In genomic region chr9:8002806-8003205, GRCm38 (mm10) we compare ENCODE assay signal across 8 mouse cellular contexts. TPM values are rescaled to one million over a fixed set of nuclear protein-coding genes. Genes with fewer than 3 reads are reported as not detected.
DNase-seq lines count a peak whose midpoint lies in the region; ATAC-seq and TF ChIP-seq lines count a peak whose summit lies in the region.

No protein-coding gene starts in this region.

- H3K9me3 ChIP-seq in embryonic facial prominence, embryonic 10.5 days: no peaks in the 10 kb centered on the region
- no peaks in the 10 kb centered on the region for H3K9me3 ChIP-seq in midbrain, embryonic 16.5 days (replicated peaks; ENCODE audit: control insufficient read depth, low read length, poor library complexity, severe bottlenecking)

- H3K4me1 ChIP-seq in kidney, adult 2 months (ENCODE audit: control insufficient read depth, insufficient read depth, low read length): peaks cover 3% of the 10 kb centered on the region; the same call in 1 of the 2 replicates
- H3K4me1 ChIP-seq in embryonic facial prominence, embryonic 10.5 days: peaks cover 30% of the 10 kb centered on the region
- H3K4me1 ChIP-seq in midbrain, embryonic 16.5 days (ENCODE audit: control insufficient read depth, insufficient read depth, low read length): peaks cover 10% of the 10 kb centered on the region

- H3K27me3 ChIP-seq in kidney, adult 2 months (replicated peaks; ENCODE audit: control insufficient read depth, insufficient read depth, low read length): no peaks in the 10 kb centered on the region
- no peaks in the 10 kb centered on the region for H3K27me3 ChIP-seq in embryonic facial prominence, embryonic 10.5 days (replicated peaks; ENCODE audit: low read depth, poor library complexity, severe bottlenecking)
- H3K27me3 ChIP-seq in midbrain, embryonic 16.5 days (ENCODE audit: control insufficient read depth, insufficient read depth, low read depth, low read length): no peaks in the 10 kb centered on the region

- no peak for ATAC-seq in midbrain, embryonic 16.5 days
- ATAC-seq in granulocyte monocyte progenitor cell, adult 5-6 weeks (replicated peaks; ENCODE audit: poor library complexity, severe bottlenecking): no peak

- TF ChIP-seq POLR2A in kidney, adult 2 months (IDR thresholded peaks at IDR 0.05; ENCODE audit: low read depth, low read length): no peak

- H3K4me2 ChIP-seq in midbrain, embryonic 16.5 days (ENCODE audit: low read length): peak overlapping the region; percentile 95

- peaks cover 8% of the 10 kb centered on the region for H3K36me3 ChIP-seq in kidney, adult 2 months (ENCODE audit: control insufficient read depth, insufficient read depth, low read length)
- H3K36me3 ChIP-seq in embryonic facial prominence, embryonic 10.5 days (replicated peaks): peaks cover 38% of the 10 kb centered on the region
- no peaks in the 10 kb centered on the region for H3K36me3 ChIP-seq in midbrain, embryonic 16.5 days (ENCODE audit: control insufficient read depth, insufficient read depth, low read length)

- peak overlapping the region; percentile 45 for H3K27ac ChIP-seq in kidney, adult 2 months (ENCODE audit: insufficient read depth, low read depth, low read length)
- peak overlapping the region; percentile 97 for H3K27ac ChIP-seq in embryonic facial prominence, embryonic 10.5 days (replicated peaks)
- no peak overlapping the region for H3K27ac ChIP-seq in midbrain, embryonic 16.5 days (ENCODE audit: low read length)

- no peak for DNase-seq in kidney, adult 2 months
- no peak for DNase-seq in kidney, adult 11 months
- DNase-seq in embryonic facial prominence, embryonic 10.5 days (ENCODE audit: low spot score): peak; percentile 38
- DNase-seq in induced T-regulatory cell, adult 2 months (ENCODE audit: low read depth): peak; percentile 17
- DNase-seq in urinary bladder, postnatal 25 days (ENCODE audit: low spot score): no peak
- no peak for DNase-seq in MN1 (ENCODE audit: low spot score)

- no peak for TF ChIP-seq CTCF in kidney, adult 2 months (conservative IDR thresholded peaks at IDR 0.05; ENCODE audit: insufficient read depth, insufficient read length, low read depth, low read length)

- H3K4me3 ChIP-seq in kidney, adult 2 months (ENCODE audit: insufficient read depth, low read depth, low read length): peak overlapping the region; percentile 83
- H3K4me3 ChIP-seq in embryonic facial prominence, embryonic 10.5 days: peak overlapping the region; percentile 95
- H3K4me3 ChIP-seq in midbrain, embryonic 16.5 days (ENCODE audit: low read depth, low read length): peak overlapping the region; percentile 72

- WGBS in kidney, adult 2 months: 5% methylated on average over 12 of the region's 12 CpGs
- 3% methylated on average over 12 of the region's 12 CpGs for WGBS in embryonic facial prominence, embryonic 10.5 days
- WGBS in midbrain, embryonic 16.5 days: 2% methylated on average over 12 of the region's 12 CpGs

- peak overlapping the region; percentile 23; the same call in 1 of the 2 replicates for H3K9ac ChIP-seq in midbrain, embryonic 16.5 days (ENCODE audit: low read depth, low read length)

RNA-seq across cellular contexts. Expression of gene Yap1, which starts 1.6 kb away (rescaled TPM):
- polyA plus RNA-seq in kidney, adult 2 months (2012; rRNA removed): 39.0 and 40.9 TPM in 2 replicates
- polyA plus RNA-seq in embryonic facial prominence, embryonic 10.5 days (2016; fragmentation: Nextera tagmentation; extraction: Ambion mirVana): 40.6 and 42.9 TPM in 2 replicates
- polyA plus RNA-seq in midbrain, embryonic 16.5 days (2015; fragmentation: Nextera tagmentation; extraction: Ambion mirVana): 5.3 and 5.4 TPM in 2 replicates
- not detected in 2 replicates for total RNA-seq in granulocyte monocyte progenitor cell, adult 5-6 weeks (2014; fragmentation: Nextera tagmentation)
- total RNA-seq in granulocyte monocyte progenitor cell, adult 5-6 weeks (2017): not detected in 2 replicates

RNA-seq across cellular contexts. Expression of gene Cfap300, which starts 39.8 kb away (rescaled TPM):
- polyA plus RNA-seq in kidney, adult 2 months (2012; rRNA removed): 3.8 and 4.5 TPM in 2 replicates
- polyA plus RNA-seq in embryonic facial prominence, embryonic 10.5 days (2016; fragmentation: Nextera tagmentation; extraction: Ambion mirVana): 18.2 and 19.9 TPM in 2 replicates
- 16.1 and 17.2 TPM in 2 replicates for polyA plus RNA-seq in midbrain, embryonic 16.5 days (2015; fragmentation: Nextera tagmentation; extraction: Ambion mirVana)
- total RNA-seq in granulocyte monocyte progenitor cell, adult 5-6 weeks (2014; fragmentation: Nextera tagmentation): 0.45 TPM in 1 of 2 replicates, not detected in the other
- total RNA-seq in granulocyte monocyte progenitor cell, adult 5-6 weeks (2017): not detected in 2 replicates

Comparison
In these comparisons a context has a peak if more than half of its experiments do, and no peak if none do; other contexts are left out.
1. DNase-seq: peak in embryonic facial prominence, embryonic 10.5 days (single experiment) and induced T-regulatory cell, adult 2 months (single experiment); none in kidney, adult 2 months (single experiment), kidney, adult 11 months (single experiment), urinary bladder, postnatal 25 days (single experiment) and MN1 (single experiment).
2. Peak in every context shown above with its lines, with median percentiles within 50 percentile points of each other: H3K4me3 ChIP-seq.